Mouse (Mus musculus) adrenal gland, postnatal 0 days (tissue): ENCODE data around the gene Stk16. TPM values are rescaled to one million over a fixed set of nuclear protein-coding genes. Genes with fewer than 3 reads are reported as not detected.

Experiments
- microRNA-seq: library from miRNA; unstranded; fragments of <30 nt; microRNA quantifications from one replicate; pipeline ENCODE4, GENCODE M21; 2016; ENCODE audit warnings: borderline replicate concordance; ENCODE audit not compliant: insufficient number of aligned reads
- polyA plus RNA-seq: library from polyadenylated mRNA; unstranded; fragments of >200 nt; fragmentation: Nextera tagmentation; extraction: Ambion mirVana; gene quantifications from 2 replicates; pipeline ENCODE4 v1.2.1, GENCODE M21; 2015

The Stk16 gene
- 65.9 and 90.8 TPM in 2 replicates for polyA plus RNA-seq

GRCm38 (mm10) chr1:75210136-75211087 lies at the start of gene Stk16, which contains the start of gene Glb1l:
TSS of gene Stk16 (plus strand) at chr1:75210838.
TSS of gene Glb1l (minus strand) at chr1:75210813.

GRCm38 (mm10) chr1:75168472-75169464 lies 41.9 kb upstream of the Stk16 start, which contains the start of gene Zfand2b:
TSS of gene Zfand2b (plus strand) at chr1:75168646.

GRCm38 (mm10) chr1:75180105-75180590 lies 30.5 kb upstream of the Stk16 start, which contains the start of gene Abcb6:
TSS of gene Abcb6 (minus strand) at chr1:75180392.

GRCm38 (mm10) chr1:75191622-75192402 lies 18.8 kb upstream of the Stk16 start, which contains the start of the genes Ankzf1 and Atg9a:
TSS of gene Ankzf1 (plus strand) at chr1:75192151.
TSS of gene Atg9a (minus strand) at chr1:75192196.

GRCm38 (mm10) chr1:75219531-75219930 lies 8.9 kb downstream of the Stk16 start, which contains the start of gene Tuba4a:
TSS of gene Tuba4a (minus strand) at chr1:75219865.

GRCm38 (mm10) chr1:75231664-75232152 lies 21.1 kb downstream of the Stk16 start, which contains the start of gene A630095N17Rik:
TSS of gene A630095N17Rik (minus strand) at chr1:75232102.

GRCm38 (mm10) chr1:75236117-75237050 lies 25.7 kb downstream of the Stk16 start, which contains the start of gene Dnajb2:
TSS of gene Dnajb2 (plus strand) at chr1:75236406.

GRCm38 (mm10) chr1:75264091-75264880 lies 53.6 kb downstream of the Stk16 start, which contains the start of gene Ptprn:
TSS of gene Ptprn (minus strand) at chr1:75264502.

Small RNA genes within 50 kb of the gene (microRNA-seq; reads per million reads assigned to microRNA genes)
- gene Gm27943 = not detected

Other genes starting within 250 kb of the Stk16 start
- gene Nhej1, start 85.6 kb upstream of the Stk16 start, polyA plus RNA-seq = 6.6 and 7.8 TPM in 2 replicates
- gene Slc23a3, start 76.9 kb upstream of the Stk16 start, polyA plus RNA-seq = 0.58 and 1.6 TPM in 2 replicates
- 27.1 and 45.5 TPM in 2 replicates for gene Cnppd1, start 68.1 kb upstream of the Stk16 start, polyA plus RNA-seq
- 61.8 and 69.4 TPM in 2 replicates for gene Retreg2, start 68.1 kb upstream of the Stk16 start, polyA plus RNA-seq
- 41.2 and 47.4 TPM in 2 replicates for gene Zfand2b, start 42.2 kb upstream of the Stk16 start, polyA plus RNA-seq
- gene Abcb6, start 30.4 kb upstream of the Stk16 start, polyA plus RNA-seq = 17.2 and 24.7 TPM in 2 replicates
- 11.5 and 19.9 TPM in 2 replicates for gene Ankzf1, start 18.7 kb upstream of the Stk16 start, polyA plus RNA-seq
- gene Atg9a, start 18.6 kb upstream of the Stk16 start, polyA plus RNA-seq = 23.3 and 27.3 TPM in 2 replicates
- 8.6 and 14.4 TPM in 2 replicates for gene Glb1l, start within 50 bp of the Stk16 start, polyA plus RNA-seq
- gene Tuba4a, start 9.0 kb downstream of the Stk16 start, polyA plus RNA-seq = 20.2 and 27.9 TPM in 2 replicates
- not detected in 2 replicates for gene A630095N17Rik, start 21.3 kb downstream of the Stk16 start, polyA plus RNA-seq
- 21.8 and 24.0 TPM in 2 replicates for gene Dnajb2, start 25.6 kb downstream of the Stk16 start, polyA plus RNA-seq
- 33.3 and 44.0 TPM in 2 replicates for gene Ptprn, start 53.7 kb downstream of the Stk16 start, polyA plus RNA-seq
- 153 and 191 TPM in 2 replicates for gene Resp18, start 67.6 kb downstream of the Stk16 start, polyA plus RNA-seq
- 133 and 170 TPM in 2 replicates for gene Dnpep, start 107.2 kb downstream of the Stk16 start, polyA plus RNA-seq
- 22.3 and 29.9 TPM in 2 replicates for gene Des, start 149.5 kb downstream of the Stk16 start, polyA plus RNA-seq
- gene Speg, start 164.5 kb downstream of the Stk16 start, polyA plus RNA-seq = 37.1 and 42.3 TPM in 2 replicates
- 68.1 and 95.9 TPM in 2 replicates for gene Gmppa, start 225.1 kb downstream of the Stk16 start, polyA plus RNA-seq
- 4.5 and 6.8 TPM in 2 replicates for gene Asic4, start 239.6 kb downstream of the Stk16 start, polyA plus RNA-seq